ENCODE assay signal across 14 mouse cellular contexts in the genomic region with DNA sequence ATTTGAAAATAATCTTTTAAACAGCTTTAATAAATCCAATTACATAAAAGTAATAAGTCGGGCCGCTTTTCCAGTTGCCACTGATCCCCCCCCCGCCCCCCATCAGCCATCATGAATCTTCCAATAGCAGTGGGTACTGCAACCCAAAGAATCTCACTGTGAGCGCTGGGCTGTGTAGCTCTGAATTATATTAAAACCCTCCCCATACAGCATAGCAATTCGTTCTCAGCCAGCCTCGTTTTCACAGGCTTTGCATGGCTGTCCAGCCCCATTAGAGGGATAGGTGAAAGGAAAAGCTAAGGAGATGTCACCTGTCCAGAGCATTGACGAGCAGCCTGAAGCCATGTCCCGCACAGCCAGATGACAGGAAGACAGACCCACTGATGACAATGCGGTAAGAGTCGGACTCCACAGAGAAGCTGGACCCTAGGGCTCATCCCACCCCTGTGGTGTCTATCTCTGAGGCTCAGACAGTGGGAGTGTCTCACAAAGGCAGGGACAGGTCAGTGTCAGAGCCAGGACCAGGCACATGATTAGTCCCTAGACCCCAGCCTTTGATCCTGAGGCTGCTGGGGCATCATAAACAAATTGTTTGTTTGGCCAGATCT.
"Had no signal": no experiment of that assay in that cellular context is flagged by ENCODE, and none has a peak within 500 bp of the region (broad histone marks: within the 10 kb centered on the region; RNA-seq: fewer than 3 reads in every experiment).

No protein-coding gene starts in this region.

- H3K9ac ChIP-seq: limb, embryonic 13.5 days; liver, embryonic 14.5 days; neural tube, embryonic 12.5 days; stomach, embryonic 15.5 days had no signal

- H3K36me3 ChIP-seq: limb, embryonic 13.5 days; neural tube, embryonic 12.5 days; stomach, embryonic 15.5 days had no signal

- H3K4me1 ChIP-seq: limb, embryonic 13.5 days; neural tube, embryonic 12.5 days; stomach, embryonic 15.5 days had no signal

- ATAC-seq: inflammation-experienced regulatory T-cells, adult 6 months; intestine, postnatal 0 days; lung, postnatal 0 days had no signal

- H3K4me3 ChIP-seq: left cerebral cortex, adult 2 months; limb, embryonic 13.5 days; neural tube, embryonic 12.5 days; stomach, embryonic 15.5 days had no signal

- H3K27ac ChIP-seq: left cerebral cortex, adult 2 months; limb, embryonic 13.5 days; liver, embryonic 14.5 days; neural tube, embryonic 12.5 days; stomach, embryonic 15.5 days had no signal

- H3K4me2 ChIP-seq: limb, embryonic 13.5 days; neural tube, embryonic 12.5 days; stomach, embryonic 15.5 days had no signal

- DNase-seq: kidney, adult 8-10 months; kidney, postnatal 25 days; lung, adult 18-20 months; lung, postnatal 36 days; right cerebral cortex, postnatal 14 days; thymus, postnatal 36 days had no signal

- H3K27me3 ChIP-seq: limb, embryonic 13.5 days; neural tube, embryonic 12.5 days; stomach, embryonic 15.5 days had no signal

- H3K9me3 ChIP-seq: limb, embryonic 13.5 days; stomach, embryonic 15.5 days had no signal
